Mouse (Mus musculus) liver, postnatal 0 days (tissue): ENCODE measurements around the gene Akap2.
"Not testable (repeated sequence)": the region's sequence is repeated elsewhere in the genome, so short reads cannot be mapped to it uniquely, and the experiment has no call there.

ENCODE experiments used
- CTCF ChIP-seq: sonication (generic); IDR thresholded peaks from 2 replicates; pipeline ENCODE4 v1.5.1; 2016; ENCODE audit warnings: antibody characterized with exemption, low read depth
- EP300 ChIP-seq: IDR thresholded peaks from 2 replicates; pipeline ENCODE4 v1.6.1; 2016; ENCODE audit warnings: antibody characterized with exemption, low read depth, mild to moderate bottlenecking

- TF ChIP-seq EP300, CTCF: not testable (repeated sequence)
These were observed 171.5 kb downstream of the Akap2 start for GRCm38 (mm10) chr4:57888978-57889377.
